Mouse (Mus musculus) lung, embryonic 16.5 days (tissue): ENCODE data around the gene Apol10b. TPM values are rescaled to one million over a fixed set of nuclear protein-coding genes. Genes with fewer than 3 reads are reported as not detected.

Experiments used
- polyA plus RNA-seq: library from polyadenylated mRNA; unstranded; fragments of >200 nt; fragmentation: Nextera tagmentation; extraction: Ambion mirVana; gene quantifications from 2 replicates; pipeline ENCODE4 v1.2.1, GENCODE M21; 2015

The Apol10b gene
- polyA plus RNA-seq, 1 experiment from 2014 or later: 0.06 TPM

Other genes starting within 250 kb of the Apol10b start
- gene Apol7a, start 197.0 kb downstream of the Apol10b start, polyA plus RNA-seq: 0.10 and 0.11 TPM in 2 replicates
- gene Apol9a, start 185.0 kb downstream of the Apol10b start, polyA plus RNA-seq: 0.10 and 0.13 TPM in 2 replicates
- gene Apol7b, start 148.6 kb downstream of the Apol10b start, polyA plus RNA-seq: not detected in 2 replicates
- gene Apol10a, start 119.1 kb downstream of the Apol10b start, polyA plus RNA-seq: not detected in 2 replicates
- not detected in 2 replicates for gene Apol11a, start 87.9 kb downstream of the Apol10b start, polyA plus RNA-seq
- gene Apol7c, start 62.8 kb downstream of the Apol10b start, polyA plus RNA-seq: not detected in 2 replicates
- not detected in 2 replicates for gene 1700025B11Rik, start 34.2 kb downstream of the Apol10b start, polyA plus RNA-seq
- not detected in 2 replicates for gene Gm36245, start 3.1 kb upstream of the Apol10b start, polyA plus RNA-seq
- gene Apol11b, start 47.2 kb upstream of the Apol10b start, polyA plus RNA-seq: 0.21 TPM in 1 of 2 replicates, not detected in the other
- gene Apol7e, start 102.7 kb upstream of the Apol10b start, polyA plus RNA-seq: not detected in 2 replicates
- gene Apol9b, start 132.9 kb upstream of the Apol10b start, polyA plus RNA-seq: 0.15 TPM in 1 of 2 replicates, not detected in the other
- 0.10 and 0.20 TPM in 2 replicates for gene Apol8, start 160.9 kb upstream of the Apol10b start, polyA plus RNA-seq
- gene Myh9, start 246.1 kb upstream of the Apol10b start, polyA plus RNA-seq: 71.7 and 77.6 TPM in 2 replicates